Mouse (Mus musculus) megakaryocyte, embryonic 14.5 days (primary cell): Measurements from ENCODE around the gene Gipc3.

ENCODE experiments used
- FLI1 ChIP-seq: IDR thresholded peaks from 2 replicates; pipeline ENCODE4 v1.6.1; 2012; ENCODE audit warnings: low read length, inconsistent platforms, mixed read lengths
- GATA1 ChIP-seq: IDR thresholded peaks from 3 replicates; pipeline ENCODE4 v1.6.1; 2012; ENCODE audit warnings: mixed read lengths, low read length, inconsistent platforms, borderline replicate concordance

GRCm38 (mm10) chr10:81330007-81330406, 13.1 kb downstream of the Gipc3 start:
- TF ChIP-seq GATA1 (no peak), FLI1 (no peak)
